Mouse (Mus musculus) hindbrain, embryonic 10.5 days (tissue): ENCODE results near the gene Lnpep. TPM values are rescaled to one million over a fixed set of nuclear protein-coding genes. Genes with fewer than 3 reads are reported as not detected.

Experiments used
- DNase-seq: peaks from one replicate; pipeline ENCODE4 v3.0.0-alpha.2; 2017; ENCODE audit warnings: low spot score
- H3K27ac ChIP-seq: fragments of 300-500 bp; sonication (generic); 2 replicates; pipeline ENCODE4 v1.5.1; 2016; ENCODE audit warnings: mild to moderate bottlenecking, moderate library complexity
- H3K27me3 ChIP-seq: fragments of 300-500 bp; sonication (generic); 2 replicates; pipeline ENCODE4 v1.6.1; 2016; ENCODE audit warnings: mild to moderate bottlenecking; ENCODE audit not compliant: poor library complexity, insufficient read depth, severe bottlenecking
- H3K36me3 ChIP-seq: fragments of 300-500 bp; sonication (generic); 2 replicates; pipeline ENCODE4 v1.6.1; 2016; ENCODE audit warnings: mild to moderate bottlenecking, moderate library complexity
- H3K4me1 ChIP-seq: fragments of 300-500 bp; sonication (generic); replicated peaks from 2 replicates; pipeline ENCODE4 v1.6.1; 2016; ENCODE audit warnings: mild to moderate bottlenecking
- H3K4me3 ChIP-seq: fragments of 300-500 bp; sonication (generic); 2 replicates; pipeline ENCODE4 v1.5.1; 2016; ENCODE audit warnings: mild to moderate bottlenecking, moderate library complexity
- H3K9me3 ChIP-seq: fragments of 300-500 bp; sonication (generic); 2 replicates; pipeline ENCODE4 v1.6.1; 2016; ENCODE audit warnings: mild to moderate bottlenecking, moderate library complexity
- WGBS: fragments of 180-500 bp; shearing (Covaris S2); methylation state at CpG from one replicate; pipeline ENCODE4 v1.1.7; 2016; 5-methylcytosine and 5-hydroxymethylcytosine counted together
- polyA plus RNA-seq: library from polyadenylated mRNA; unstranded; fragments of >200 nt; fragmentation: Nextera tagmentation; extraction: Ambion mirVana; gene quantifications from 2 replicates; pipeline ENCODE4 v1.2.1, GENCODE M21; 2016

Lnpep gene
- polyA plus RNA-seq, 1 experiment from 2014 or later: 7.2 TPM

- H3K9me3 ChIP-seq: no peaks in the 10 kb centered on the region
- H3K4me3 ChIP-seq: peak overlapping the region; percentile 97
- WGBS: under 1% methylated on average over 51 of the region's 51 CpGs
- peaks cover 26% of the 10 kb centered on the region for H3K4me1 ChIP-seq
- no peaks in the 10 kb centered on the region for H3K36me3 ChIP-seq
- H3K27me3 ChIP-seq: no peaks in the 10 kb centered on the region
- H3K27ac ChIP-seq: peak overlapping the region; percentile 98
- peak; percentile 93 for DNase-seq
These were observed 361 bp downstream of the Lnpep start for GRCm38 (mm10) chr17:17624421-17624956.

- Histone ChIP-seq H3K36me3 (no peaks in the 10 kb centered on the region), H3K27ac (peak overlapping the region; percentile 98), H3K4me1 (peaks cover 26% of the 10 kb centered on the region), H3K4me3 (peak overlapping the region; percentile 97), H3K27me3 (no peaks in the 10 kb centered on the region), H3K9me3 (no peaks in the 10 kb centered on the region)
- under 1% methylated on average over 42 of the region's 42 CpGs for WGBS
- DNase-seq: no peak
These were observed 895 bp downstream of the Lnpep start for GRCm38 (mm10) chr17:17623890-17624420.

- H3K4me3 ChIP-seq: peak overlapping the region; percentile 97
- no peaks in the 10 kb centered on the region for H3K36me3 ChIP-seq
- no peaks in the 10 kb centered on the region for H3K9me3 ChIP-seq
- peaks cover 26% of the 10 kb centered on the region for H3K4me1 ChIP-seq
- H3K27ac ChIP-seq: peak overlapping the region; percentile 98
- 5% methylated on average over 7 of the region's 7 CpGs for WGBS
- no peak for DNase-seq
- no peaks in the 10 kb centered on the region for H3K27me3 ChIP-seq
These were observed 1.5 kb downstream of the Lnpep start for GRCm38 (mm10) chr17:17623221-17623889.

GRCm38 (mm10) chr17:17622576-17622975 is 2.3 kb downstream of the Lnpep start:
- no peaks in the 10 kb centered on the region for H3K27me3 ChIP-seq
- H3K36me3 ChIP-seq: no peaks in the 10 kb centered on the region
- peak overlapping the region; percentile 97 for H3K4me3 ChIP-seq
- no peak overlapping the region for H3K27ac ChIP-seq
- H3K9me3 ChIP-seq: no peaks in the 10 kb centered on the region
- no peak for DNase-seq
- peaks cover 26% of the 10 kb centered on the region for H3K4me1 ChIP-seq
- WGBS: 95% methylated on average over 1 of the region's 1 CpGs

- H3K36me3 ChIP-seq: no peaks in the 10 kb centered on the region
- no peak for DNase-seq
- no peak overlapping the region for H3K4me3 ChIP-seq
- H3K4me1 ChIP-seq: peaks cover 26% of the 10 kb centered on the region
- 83% methylated on average over 3 of the region's 3 CpGs for WGBS
- H3K27me3 ChIP-seq: no peaks in the 10 kb centered on the region
- H3K9me3 ChIP-seq: no peaks in the 10 kb centered on the region
- no peak overlapping the region for H3K27ac ChIP-seq
These were observed 3.3 kb downstream of the Lnpep start for GRCm38 (mm10) chr17:17621586-17621985.

GRCm38 (mm10) chr17:17618463-17618862 is 6.4 kb downstream of the Lnpep start:
- no peaks in the 10 kb centered on the region for H3K36me3 ChIP-seq
- peaks cover 16% of the 10 kb centered on the region for H3K4me1 ChIP-seq
- DNase-seq: no peak
- no peak overlapping the region for H3K4me3 ChIP-seq
- 79% methylated on average over 1 of the region's 1 CpGs for WGBS
- no peaks in the 10 kb centered on the region for H3K27me3 ChIP-seq
- no peaks in the 10 kb centered on the region for H3K9me3 ChIP-seq
- no peak overlapping the region for H3K27ac ChIP-seq

- Histone ChIP-seq H3K4me1 (peaks cover 7% of the 10 kb centered on the region), H3K9me3 (no peaks in the 10 kb centered on the region), H3K27ac (no peak overlapping the region), H3K4me3 (no peak overlapping the region), H3K36me3 (no peaks in the 10 kb centered on the region), H3K27me3 (no peaks in the 10 kb centered on the region)
- no peak for DNase-seq
- 95% methylated on average over 4 of the region's 4 CpGs for WGBS
These were observed 7.2 kb downstream of the Lnpep start for GRCm38 (mm10) chr17:17617440-17618204.

- DNase-seq: no peak
- no peaks in the 10 kb centered on the region for H3K27me3 ChIP-seq
- no peaks in the 10 kb centered on the region for H3K36me3 ChIP-seq
- 83% methylated on average over 2 of the region's 2 CpGs for WGBS
- H3K27ac ChIP-seq: no peak overlapping the region
- 0 out of 2 replicates have a peak, but pooled peaks cover 3% of the 10 kb centered on the region for H3K9me3 ChIP-seq
- no peaks in the 10 kb centered on the region for H3K4me1 ChIP-seq
- H3K4me3 ChIP-seq: no peak overlapping the region
These were observed 12.5 kb downstream of the Lnpep start for GRCm38 (mm10) chr17:17612336-17612735.

GRCm38 (mm10) chr17:17609523-17609922 is 15.3 kb downstream of the Lnpep start:
- no peak overlapping the region for H3K4me3 ChIP-seq
- WGBS: 85% methylated on average over 3 of the region's 3 CpGs
- no peak overlapping the region for H3K27ac ChIP-seq
- H3K36me3 ChIP-seq: no peaks in the 10 kb centered on the region
- no peaks in the 10 kb centered on the region for H3K4me1 ChIP-seq
- no peaks in the 10 kb centered on the region for H3K27me3 ChIP-seq
- no peak for DNase-seq
- 0 out of 2 replicates have a peak, but pooled peaks cover 3% of the 10 kb centered on the region for H3K9me3 ChIP-seq

- Histone ChIP-seq H3K27me3 (no peaks in the 10 kb centered on the region), H3K36me3 (no peaks in the 10 kb centered on the region), H3K4me3 (no peak overlapping the region), H3K9me3 (0 out of 2 replicates have a peak, but pooled peaks cover 3% of the 10 kb centered on the region), H3K27ac (no peak overlapping the region), H3K4me1 (no peaks in the 10 kb centered on the region)
- WGBS: 85% methylated on average over 5 of the region's 5 CpGs
- no peak for DNase-seq
These were observed 16.3 kb downstream of the Lnpep start for GRCm38 (mm10) chr17:17608416-17608988.

GRCm38 (mm10) chr17:17604554-17604953 is 20.3 kb downstream of the Lnpep start:
- Histone ChIP-seq H3K4me3 (no peak overlapping the region), H3K4me1 (no peaks in the 10 kb centered on the region), H3K9me3 (no peaks in the 10 kb centered on the region), H3K27ac (no peak overlapping the region), H3K27me3 (no peaks in the 10 kb centered on the region), H3K36me3 (no peaks in the 10 kb centered on the region)
- DNase-seq: no peak
- 77% methylated on average over 2 of the region's 2 CpGs for WGBS

GRCm38 (mm10) chr17:17603609-17604008 is 21.2 kb downstream of the Lnpep start:
- Histone ChIP-seq H3K4me1 (no peaks in the 10 kb centered on the region), H3K27me3 (no peaks in the 10 kb centered on the region), H3K4me3 (no peak overlapping the region), H3K9me3 (no peaks in the 10 kb centered on the region), H3K27ac (no peak overlapping the region), H3K36me3 (no peaks in the 10 kb centered on the region)
- no peak for DNase-seq
- WGBS: 91% methylated on average over 3 of the region's 3 CpGs

- H3K27me3 ChIP-seq: no peaks in the 10 kb centered on the region
- H3K4me1 ChIP-seq: no peaks in the 10 kb centered on the region
- no peak overlapping the region for H3K27ac ChIP-seq
- no peaks in the 10 kb centered on the region for H3K36me3 ChIP-seq
- no peaks in the 10 kb centered on the region for H3K9me3 ChIP-seq
- no peak for DNase-seq
- H3K4me3 ChIP-seq: no peak overlapping the region
These were observed 22.1 kb downstream of the Lnpep start for GRCm38 (mm10) chr17:17602786-17603185.
